Mouse (Mus musculus) testis, adult 2 months (tissue): Measurements from ENCODE around the gene Tex10. TPM values are rescaled to one million over a fixed set of nuclear protein-coding genes. Genes with fewer than 3 reads are reported as not detected.

Experiments
- H3K27ac ChIP-seq: fragments of 200-500 bp; 2 replicates; pipeline ENCODE4 v1.5.1; 2012; ENCODE audit warnings: low read depth, low read length; ENCODE audit not compliant: control insufficient read depth, insufficient read depth
- H3K27me3 ChIP-seq: fragments of 200-500 bp; 2 replicates; pipeline ENCODE4 v1.6.1; 2012; ENCODE audit warnings: mild to moderate bottlenecking, low read length, moderate library complexity; ENCODE audit not compliant: control insufficient read depth, insufficient read depth
- H3K36me3 ChIP-seq: fragments of 200-500 bp; 2 replicates; pipeline ENCODE4 v1.6.1; 2012; ENCODE audit warnings: mild to moderate bottlenecking, low read length; ENCODE audit not compliant: control insufficient read depth, insufficient read depth
- H3K4me1 ChIP-seq: fragments of 200-500 bp; 2 replicates; pipeline ENCODE4 v1.6.1; 2012; ENCODE audit warnings: low read length; ENCODE audit not compliant: control insufficient read depth, insufficient read depth
- H3K4me3 ChIP-seq: fragments of 200-500 bp; 2 replicates; pipeline ENCODE4 v1.5.1; 2012; ENCODE audit warnings: low read depth, mild to moderate bottlenecking, low read length, moderate library complexity, mixed read lengths; ENCODE audit not compliant: control insufficient read depth
- CTCF ChIP-seq: fragments of 200-500 bp; IDR thresholded peaks from 2 replicates; pipeline ENCODE4 v1.5.1; 2012; ENCODE audit warnings: low read depth, mild to moderate bottlenecking, inconsistent platforms, low read length, moderate library complexity; ENCODE audit not compliant: control insufficient read depth, insufficient read depth, insufficient replicate concordance
- POLR2A ChIP-seq: fragments of 200-500 bp; IDR thresholded peaks from 2 replicates; pipeline ENCODE4 v1.6.1; 2012; ENCODE audit warnings: low read depth, mild to moderate bottlenecking, inconsistent platforms, low read length, moderate library complexity; ENCODE audit not compliant: control insufficient read depth
- polyA plus RNA-seq: library from polyadenylated mRNA; depleted of rRNA; stranded (reverse); fragments of >200 nt; gene quantifications from 2 replicates; pipeline ENCODE4 v1.2.3, GENCODE M21; 2012; rRNA removed

Tex10 gene
- polyA plus RNA-seq, 1 experiment: 55.6 TPM

GRCm38 (mm10) chr4:48403066-48403640, 70.1 kb downstream of the Tex10 start:
- no peak overlapping the region for H3K4me3 ChIP-seq
- H3K27me3 ChIP-seq: no peaks in the 10 kb centered on the region
- H3K27ac ChIP-seq: no peak overlapping the region
- no peak for TF ChIP-seq POLR2A
- TF ChIP-seq CTCF: no peak
- H3K36me3 ChIP-seq: no peaks in the 10 kb centered on the region
- H3K4me1 ChIP-seq: no peaks in the 10 kb centered on the region

- Histone ChIP-seq H3K4me1 (no peaks in the 10 kb centered on the region), H3K27ac (no peak overlapping the region), H3K36me3 (no peaks in the 10 kb centered on the region), H3K4me3 (no peak overlapping the region), H3K27me3 (no peaks in the 10 kb centered on the region)
- TF ChIP-seq POLR2A: no peak
- TF ChIP-seq CTCF: no peak
Measured at GRCm38 (mm10) chr4:48396949-48397348, 76.3 kb downstream of the Tex10 start.

- Histone ChIP-seq H3K36me3 (no peaks in the 10 kb centered on the region), H3K27ac (no peak overlapping the region), H3K27me3 (no peaks in the 10 kb centered on the region), H3K4me1 (no peaks in the 10 kb centered on the region), H3K4me3 (peak overlapping the region; percentile 75)
- TF ChIP-seq POLR2A: no peak
- TF ChIP-seq CTCF: no peak
Measured at GRCm38 (mm10) chr4:48382506-48382905, 90.8 kb downstream of the Tex10 start.

- no peaks in the 10 kb centered on the region for H3K36me3 ChIP-seq
- H3K4me3 ChIP-seq: no peak overlapping the region
- no peak for TF ChIP-seq CTCF
- no peak for TF ChIP-seq POLR2A
- H3K27me3 ChIP-seq: no peaks in the 10 kb centered on the region
- H3K4me1 ChIP-seq: no peaks in the 10 kb centered on the region
- H3K27ac ChIP-seq: no peak overlapping the region
Measured at GRCm38 (mm10) chr4:48380940-48381339, 92.3 kb downstream of the Tex10 start.

Other genes with a start within 250 kb of the Tex10 start
- 14.8 and 15.3 TPM in 2 replicates for gene Erp44, start 193.9 kb downstream of the Tex10 start, polyA plus RNA-seq
- gene Invs, start 193.7 kb downstream of the Tex10 start, polyA plus RNA-seq: 2.3 and 2.6 TPM in 2 replicates
- gene Msantd3, start 66.5 kb upstream of the Tex10 start, polyA plus RNA-seq: 4.3 and 6.0 TPM in 2 replicates
- gene Tmeff1, start 111.7 kb upstream of the Tex10 start, polyA plus RNA-seq: 32.4 and 39.8 TPM in 2 replicates
- gene Cavin4, start 190.1 kb upstream of the Tex10 start, polyA plus RNA-seq: 0.65 and 0.71 TPM in 2 replicates